Mouse (Mus musculus): ENCODE data around the gene Gad1. TPM values are rescaled to one million over a fixed set of nuclear protein-coding genes. Genes with fewer than 3 reads are reported as not detected.
A peak's percentile ranks its signal among the peaks of the same experiment; 100 is the strongest.

Gad1 gene
- polyA plus RNA-seq, 1 experiment from 2014 or later: 16.7 TPM

GRCm38 (mm10) chr2:70573544-70574210, 20.8 kb downstream of the Gad1 start:
- no peak for TF ChIP-seq CTCF (IDR thresholded peaks at IDR 0.05)
- no peaks in the 10 kb centered on the region for H3K27me3 ChIP-seq
- no peak for DNase-seq (ENCODE audit: low read depth, low spot score)
- ChIA-PET CTCF (interaction anchor here (2.4 kb wide), 1 partner anchor 9 kb away, joined by 6 read pairs; no protein-coding TSS in a partner anchor), POLR2A (interaction anchor here (0.6 kb wide), 1 partner anchor 95 kb away, joined by 3 read pairs; no protein-coding TSS in a partner anchor)
- in situ Hi-C loops (cut with MboI; ENCODE audit: low pct_unique_long_range_greater_than_20kb): no loop called here
- no peak for ATAC-seq

- no peak for DNase-seq (ENCODE audit: low read depth, low spot score)
- ChIA-PET CTCF (no interaction called here), POLR2A (no interaction called here)
- H3K27me3 ChIP-seq: no peaks in the 10 kb centered on the region
- TF ChIP-seq CTCF (IDR thresholded peaks at IDR 0.05): no peak
- no peak for ATAC-seq
- in situ Hi-C loops (cut with MboI; ENCODE audit: low pct_unique_long_range_greater_than_20kb): no loop called here
Measured at GRCm38 (mm10) chr2:70588200-70588599, 35.3 kb downstream of the Gad1 start.

DNA sequence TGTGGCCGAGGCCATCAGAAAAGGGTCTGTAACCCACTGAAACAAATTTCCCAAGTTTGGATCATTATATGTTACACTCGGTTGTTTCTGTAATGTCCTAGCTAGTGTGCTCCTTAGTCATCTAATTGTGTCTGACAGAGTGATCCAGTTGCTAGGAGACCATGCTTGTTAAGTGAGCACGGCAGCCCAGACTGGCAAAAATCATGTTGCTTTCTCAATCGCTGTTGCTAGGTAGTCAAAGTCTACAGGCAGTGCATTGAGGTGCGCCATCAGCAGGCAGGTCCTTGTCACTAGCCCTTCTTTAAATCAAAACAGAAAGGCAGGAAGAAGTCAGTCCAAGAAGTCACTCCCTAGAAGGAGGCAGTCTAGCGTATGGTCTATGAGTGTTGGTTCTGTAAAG, 39.6 kb downstream of the Gad1 start:
- POLR2A ChIA-PET: interaction anchor here (0.6 to 1.3 kb wide), 2 partner anchors 14 to 553 kb away, joined by 3 to 4 read pairs; no protein-coding TSS in a partner anchor
- no peaks in the 10 kb centered on the region for H3K27me3 ChIP-seq
- peak; percentile 36 for TF ChIP-seq CTCF (IDR thresholded peaks at IDR 0.05)
- DNase-seq (ENCODE audit: low read depth, low spot score) (peak; percentile 37), ATAC-seq (no peak)
- CTCF ChIA-PET: interaction anchor here (1.1 to 1.9 kb wide), 3 partner anchors 9 to 15 kb away, joined by 3 to 4 read pairs (median 3); no protein-coding TSS in a partner anchor
- in situ Hi-C loops (cut with MboI; ENCODE audit: low pct_unique_long_range_greater_than_20kb): no loop called here

DNA sequence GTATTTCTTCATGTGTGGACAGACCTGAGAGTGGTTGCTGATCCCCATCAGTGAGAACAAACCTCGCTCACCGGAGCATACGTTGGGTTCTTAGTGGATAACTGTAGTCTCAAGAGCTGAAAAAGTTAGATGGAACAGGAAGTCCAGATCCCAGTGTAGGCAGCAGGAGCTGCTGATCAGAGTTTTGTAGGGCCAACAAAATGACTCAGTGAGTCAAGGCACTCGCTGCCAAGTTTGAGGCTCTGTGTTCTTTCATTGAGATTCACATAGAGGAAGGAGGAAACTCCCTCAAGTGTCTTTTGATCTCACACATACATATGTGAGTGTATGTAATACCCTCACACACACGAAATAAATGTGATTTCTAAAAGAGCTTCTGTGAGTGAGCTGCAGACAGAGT, 40.8 kb downstream of the Gad1 start:
- POLR2A ChIA-PET: interaction anchor here (0.6 to 1.3 kb wide), 2 partner anchors 13 to 16 kb away, joined by 3 read pairs; no protein-coding TSS in a partner anchor
- no peak for ATAC-seq
- in situ Hi-C loops (cut with MboI; ENCODE audit: low pct_unique_long_range_greater_than_20kb): no loop called here
- TF ChIP-seq CTCF (IDR thresholded peaks at IDR 0.05): no peak
- CTCF ChIA-PET: interaction anchor here (1.1 to 1.5 kb wide), 2 partner anchors 15 to 16 kb away, joined by 3 read pairs; no protein-coding TSS in a partner anchor
- DNase-seq (ENCODE audit: low read depth, low spot score): no peak
- no peaks in the 10 kb centered on the region for H3K27me3 ChIP-seq

GRCm38 (mm10) chr2:70595896-70596295, 43.0 kb downstream of the Gad1 start:
- no peak for ATAC-seq
- no peak for TF ChIP-seq CTCF (IDR thresholded peaks at IDR 0.05)
- no peak for DNase-seq (ENCODE audit: low read depth, low spot score)
- POLR2A ChIA-PET: no interaction called here
- H3K27me3 ChIP-seq: no peaks in the 10 kb centered on the region
- CTCF ChIA-PET: no interaction called here
- in situ Hi-C loops (cut with MboI; ENCODE audit: low pct_unique_long_range_greater_than_20kb): no loop called here

- in situ Hi-C loops (cut with MboI; ENCODE audit: low pct_unique_long_range_greater_than_20kb): no loop called here
- TF ChIP-seq CTCF (IDR thresholded peaks at IDR 0.05): no peak
- peak; percentile 91 for DNase-seq (ENCODE audit: low read depth, low spot score)
- no peaks in the 10 kb centered on the region for H3K27me3 ChIP-seq
- ATAC-seq: peak; percentile 51
- CTCF ChIA-PET: interaction anchor here (0.8 to 2.9 kb wide), 3 partner anchors 9 to 50 kb away, joined by 3 to 9 read pairs (median 3); no protein-coding TSS in a partner anchor
- POLR2A ChIA-PET: interaction anchor here (0.8 to 1.0 kb wide), 2 partner anchors 11 to 16 kb away, joined by 3 read pairs; no protein-coding TSS in a partner anchor
Measured at GRCm38 (mm10) chr2:70609769-70610168, 56.9 kb downstream of the Gad1 start.

GRCm38 (mm10) chr2:70614745-70615351, 62.0 kb downstream of the Gad1 start:
- CTCF ChIA-PET: no interaction called here

DNA sequence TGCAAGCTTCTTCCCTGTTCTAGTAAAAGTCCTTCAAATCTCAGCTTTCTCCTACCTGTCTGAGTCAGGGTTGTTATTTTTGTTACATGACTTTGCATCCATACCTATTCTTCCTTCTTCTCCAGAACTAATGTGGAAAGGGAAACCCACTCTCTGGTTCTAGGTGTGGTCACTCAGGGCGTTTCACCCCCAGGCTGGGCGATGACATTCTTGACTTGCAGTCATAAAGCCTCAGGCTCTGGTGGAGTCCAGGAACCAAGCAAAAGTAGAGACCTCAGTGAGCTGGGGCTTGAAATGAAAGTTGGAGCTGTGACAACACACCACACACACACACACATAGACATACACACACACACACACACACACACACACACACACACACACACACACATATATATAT, 63.2 kb downstream of the Gad1 start:
- DNase-seq (ENCODE audit: low read depth, low spot score) (no peak), ATAC-seq (no peak)
- H3K27me3 ChIP-seq: no peaks in the 10 kb centered on the region
- ChIA-PET POLR2A (interaction anchor here (0.6 kb wide), 1 partner anchor 110 kb away, joined by 4 read pairs; no protein-coding TSS in a partner anchor), CTCF (interaction anchor here (1.0 kb wide), 2 partner anchors 9 to 52 kb away, joined by 3 to 4 read pairs; no protein-coding TSS in a partner anchor)
- TF ChIP-seq CTCF (IDR thresholded peaks at IDR 0.05): no peak
- in situ Hi-C loops (cut with MboI; ENCODE audit: low pct_unique_long_range_greater_than_20kb): no loop called here

More at GRCm38 (mm10) chr2:70614745-70615351, 62.0 kb downstream of the Gad1 start:
- no peak for ATAC-seq
- no peak for TF ChIP-seq CTCF (IDR thresholded peaks at IDR 0.05)
- POLR2A ChIA-PET: no interaction called here
- in situ Hi-C loops (cut with MboI; ENCODE audit: low pct_unique_long_range_greater_than_20kb): no loop called here
- no peak for DNase-seq (ENCODE audit: low read depth, low spot score)
- H3K27me3 ChIP-seq: no peaks in the 10 kb centered on the region

DNA sequence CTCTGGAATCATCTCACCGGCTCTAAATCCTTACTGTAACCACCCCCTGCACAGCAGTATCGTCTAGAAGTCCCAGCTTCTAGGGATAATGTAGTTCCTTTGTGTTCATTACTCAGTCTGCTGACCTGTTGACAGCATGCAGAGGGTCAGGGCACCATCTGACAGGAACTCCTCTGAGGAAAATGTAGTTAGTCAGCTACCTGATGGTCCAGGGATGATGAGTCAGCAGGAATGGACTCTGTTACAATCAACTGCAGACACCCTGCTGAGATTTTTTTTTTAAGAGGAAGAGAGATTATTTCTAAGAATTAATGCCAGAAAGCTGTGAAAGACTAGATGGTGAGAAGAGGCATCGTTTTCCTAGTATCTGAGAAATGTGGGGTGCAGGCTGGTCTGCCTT, 63.7 kb downstream of the Gad1 start:
- DNase-seq (ENCODE audit: low read depth, low spot score) (no peak), ATAC-seq (peak; percentile 54)
- POLR2A ChIA-PET: interaction anchor here (0.6 kb wide), 1 partner anchor 111 kb away, joined by 4 read pairs; no protein-coding TSS in a partner anchor
- CTCF ChIA-PET: interaction anchor here (1.0 kb wide), 2 partner anchors 9 to 52 kb away, joined by 3 to 4 read pairs; no protein-coding TSS in a partner anchor
- H3K27me3 ChIP-seq: no peaks in the 10 kb centered on the region
- TF ChIP-seq CTCF (IDR thresholded peaks at IDR 0.05): no peak
- in situ Hi-C loops (cut with MboI; ENCODE audit: low pct_unique_long_range_greater_than_20kb): no loop called here

DNA sequence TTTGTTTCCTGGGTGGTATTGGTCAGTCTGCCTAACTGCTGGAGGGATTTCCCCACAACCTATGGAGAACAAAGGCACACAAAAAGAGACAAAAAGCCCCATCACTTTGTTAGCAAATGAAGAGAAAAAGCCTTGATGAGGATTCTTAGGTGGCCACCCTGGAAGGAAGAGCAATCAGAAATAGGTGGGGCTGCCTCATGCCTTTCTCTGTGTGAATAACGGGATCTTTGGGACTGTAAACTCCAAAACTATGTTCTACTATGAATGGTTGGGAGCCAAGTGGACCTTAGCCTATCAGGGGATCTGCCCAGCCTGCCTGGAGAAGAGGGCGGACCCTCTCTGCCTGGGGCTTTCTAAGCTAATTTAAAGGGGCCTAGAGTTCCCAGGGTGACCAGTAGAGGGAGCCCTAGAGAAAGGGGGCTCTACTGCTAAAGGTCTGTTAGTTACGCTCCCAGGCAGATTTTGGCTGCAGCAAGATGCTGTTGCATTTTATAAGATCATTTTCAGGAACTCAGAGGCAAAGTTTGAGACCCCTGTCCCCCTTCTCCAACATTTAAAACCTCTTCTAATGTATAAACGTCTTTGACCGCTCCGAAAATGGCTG, 66.5 kb downstream of the Gad1 start:
- in situ Hi-C loops (cut with MboI; ENCODE audit: low pct_unique_long_range_greater_than_20kb): no loop called here
- ATAC-seq (no peak), DNase-seq (ENCODE audit: low read depth, low spot score) (no peak)
- ChIA-PET POLR2A (interaction anchor here (1.1 kb wide), 1 partner anchor 44 kb away, joined by 3 read pairs; no protein-coding TSS in a partner anchor), CTCF (interaction anchor here (0.7 to 2.3 kb wide), 8 partner anchors 10 to 360 kb away, joined by 3 to 9 read pairs (median 5); no protein-coding TSS in a partner anchor)
- peak; percentile 61 for TF ChIP-seq CTCF (IDR thresholded peaks at IDR 0.05)
- no peaks in the 10 kb centered on the region for H3K27me3 ChIP-seq
